ENCODE assay signal across 1 mouse cellular context in the genomic region with DNA sequence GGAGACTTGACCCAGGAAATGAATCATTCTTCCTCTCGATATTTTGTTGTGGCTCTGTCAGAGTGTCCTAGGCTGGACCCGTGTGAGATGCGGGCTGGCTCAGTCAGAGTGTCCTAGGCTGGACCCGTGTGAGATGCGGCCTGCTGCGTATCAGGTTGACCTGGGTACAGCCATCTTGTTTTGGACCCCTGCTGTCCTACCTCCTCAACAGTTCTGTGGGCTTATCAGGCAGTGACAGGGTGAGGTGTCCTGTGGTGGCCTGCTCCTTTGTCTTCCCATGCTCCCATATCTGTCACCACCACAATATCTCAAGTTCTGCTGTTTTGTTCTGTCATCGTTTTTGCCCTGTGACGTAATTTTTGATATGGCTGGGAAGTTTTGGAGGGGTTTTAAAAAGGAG.
TF ChIP-seq lines count a peak whose summit lies in the region.

No protein-coding gene starts in this region.

TF ChIP-seq in CH12.LX, 34 proteins besides CTCF, POLR2A, EP300 and RAD21 (continued from another document):
- TF ChIP-seq SIN3A (IDR thresholded peaks at IDR 0.05; ENCODE audit: low read length) (no peak), ZNF384 (IDR thresholded peaks at IDR 0.05; ENCODE audit: low read depth, low read length) (no peak), MAZ (IDR thresholded peaks at IDR 0.05; ENCODE audit: low read depth, low read length) (no peak), MXI1 (IDR thresholded peaks at IDR 0.05; ENCODE audit: low read depth, low read length) (no peak), POLR2AphosphoS2 (IDR thresholded peaks at IDR 0.05; ENCODE audit: low read depth, low read length) (no peak)
